Mouse (Mus musculus): ENCODE data around the gene Aif1. TPM values are rescaled to one million over a fixed set of nuclear protein-coding genes. Genes with fewer than 3 reads are reported as not detected.

The Aif1 gene
- total RNA-seq, 2 experiments from 2014 or later, result 10.3 to 10.5 TPM

DNA sequence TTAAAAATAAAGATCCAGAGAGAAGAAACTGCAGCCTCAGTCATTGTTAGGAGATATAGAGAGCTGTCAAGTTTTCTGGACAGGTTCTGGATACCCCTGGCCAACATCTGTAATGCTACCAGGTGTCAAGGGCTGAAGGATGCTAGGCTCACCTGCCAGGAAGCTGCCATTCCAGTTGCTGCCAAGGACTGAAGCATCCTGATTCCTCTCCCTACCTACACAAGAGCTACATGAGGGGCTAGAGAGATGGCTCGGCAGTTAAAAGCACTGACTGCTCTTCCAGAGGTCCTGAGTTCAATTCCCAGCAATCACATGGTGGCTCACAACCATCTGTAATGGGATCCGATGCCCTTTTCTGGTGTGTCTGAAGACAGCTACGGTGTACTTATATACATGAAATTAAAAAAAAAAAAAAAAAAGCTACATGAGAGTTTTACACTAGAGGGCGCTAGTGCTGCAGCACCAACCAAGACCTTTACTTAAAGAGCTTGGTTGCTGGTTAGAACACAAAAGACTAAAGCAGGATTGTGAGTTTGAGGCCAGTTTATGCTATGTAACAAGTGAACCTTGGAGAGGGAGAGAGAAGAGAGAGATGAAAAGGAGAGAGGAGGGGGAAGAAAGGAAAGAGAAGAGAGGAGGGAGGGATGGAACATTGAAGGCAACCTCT, 7.2 kb downstream of the Aif1 start:
- peak; percentile 14 to 29 for DNase-seq (ENCODE audit: low spot score in 2 of 2)

DNA sequence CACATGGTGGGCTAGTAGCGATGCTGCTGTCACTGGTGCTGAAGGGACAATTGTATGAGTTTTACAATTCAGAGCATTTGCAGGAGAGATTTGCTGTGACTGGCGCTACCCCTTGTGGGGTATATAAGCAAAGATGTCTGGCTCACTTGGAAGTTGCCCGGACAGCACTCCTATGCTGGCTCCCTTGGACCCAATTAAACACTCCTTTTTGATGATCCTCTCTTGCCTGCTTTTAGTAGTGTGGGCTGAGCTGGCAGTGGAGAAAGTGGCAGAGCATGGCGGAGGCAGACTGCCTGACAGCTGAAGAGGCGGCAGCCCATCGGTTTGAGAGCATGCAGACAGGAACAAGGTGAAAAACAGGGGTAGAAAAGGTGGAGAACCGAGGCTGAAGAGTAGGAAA, 8.1 kb downstream of the Aif1 start:
- peak in 1 of 2 experiments; percentile 16 for DNase-seq (ENCODE audit: low spot score in 2 of 2)

DNA sequence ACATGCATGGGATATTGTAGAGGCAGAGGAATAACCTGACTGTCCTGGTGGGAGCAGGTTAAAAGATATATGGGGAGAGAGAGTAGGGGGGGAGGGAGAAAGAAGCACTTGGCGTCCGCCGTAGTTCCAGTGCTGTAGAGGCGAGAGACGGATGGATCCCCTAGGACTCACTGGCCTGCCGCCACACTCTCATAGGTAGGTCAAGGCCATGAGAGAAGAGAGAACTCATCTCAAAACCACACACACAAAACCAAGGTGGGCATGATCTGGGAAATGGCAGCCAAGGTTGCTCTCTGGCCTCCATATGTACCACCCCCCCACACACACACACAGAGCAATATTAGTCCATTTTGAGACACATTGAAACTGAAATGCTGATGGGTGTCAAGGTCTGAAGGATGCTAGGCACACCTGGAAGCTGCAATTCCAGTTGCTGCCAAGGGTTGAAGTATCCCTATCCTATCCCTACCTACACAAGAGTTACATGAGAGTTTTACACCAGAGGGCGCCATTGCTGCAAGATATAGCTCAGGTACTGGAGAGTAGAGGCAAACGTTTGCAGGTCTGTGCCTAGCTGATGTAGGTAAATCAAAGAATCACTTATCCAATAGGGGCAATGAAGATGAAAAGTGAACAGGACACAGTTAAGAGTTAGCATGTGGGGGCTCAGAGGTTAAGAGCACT, 9.4 kb downstream of the Aif1 start:
- peak; percentile 60 to 69 for DNase-seq (ENCODE audit: low spot score in 2 of 2)

DNA sequence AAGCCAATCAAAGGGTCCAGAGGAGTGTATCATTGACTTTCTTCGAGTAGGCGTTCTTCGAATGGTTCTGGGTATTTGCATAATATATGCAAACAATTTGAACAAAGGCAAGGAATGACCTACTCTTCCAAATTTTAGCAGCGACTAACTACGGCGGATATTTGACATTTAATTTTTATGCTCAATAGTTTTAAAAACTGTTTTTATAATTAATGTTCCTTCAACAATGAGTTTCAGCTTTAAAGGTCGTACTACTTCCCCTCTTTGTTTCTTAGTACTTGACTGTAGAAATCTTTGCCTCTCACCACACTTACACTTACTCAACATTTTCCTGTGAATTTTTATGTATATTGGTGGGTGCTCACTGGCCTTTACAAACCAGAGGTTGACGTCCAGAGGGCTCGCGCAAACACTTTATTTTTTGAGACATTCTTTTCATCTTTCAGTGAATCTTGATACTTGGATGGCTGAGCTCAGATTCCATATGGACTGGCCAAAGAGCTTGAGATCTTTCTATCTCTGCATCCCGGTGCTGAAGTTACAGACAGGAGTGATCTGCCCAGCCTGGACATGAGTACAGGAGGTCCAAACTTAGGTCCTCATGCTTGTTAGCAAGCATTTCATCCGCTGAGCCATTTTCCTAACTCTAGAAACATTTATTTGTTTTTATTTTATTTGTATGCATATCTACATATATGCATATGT, 10.3 kb downstream of the Aif1 start:
- peak in 1 of 2 experiments; percentile 14 for DNase-seq (ENCODE audit: low spot score in 2 of 2)

DNA sequence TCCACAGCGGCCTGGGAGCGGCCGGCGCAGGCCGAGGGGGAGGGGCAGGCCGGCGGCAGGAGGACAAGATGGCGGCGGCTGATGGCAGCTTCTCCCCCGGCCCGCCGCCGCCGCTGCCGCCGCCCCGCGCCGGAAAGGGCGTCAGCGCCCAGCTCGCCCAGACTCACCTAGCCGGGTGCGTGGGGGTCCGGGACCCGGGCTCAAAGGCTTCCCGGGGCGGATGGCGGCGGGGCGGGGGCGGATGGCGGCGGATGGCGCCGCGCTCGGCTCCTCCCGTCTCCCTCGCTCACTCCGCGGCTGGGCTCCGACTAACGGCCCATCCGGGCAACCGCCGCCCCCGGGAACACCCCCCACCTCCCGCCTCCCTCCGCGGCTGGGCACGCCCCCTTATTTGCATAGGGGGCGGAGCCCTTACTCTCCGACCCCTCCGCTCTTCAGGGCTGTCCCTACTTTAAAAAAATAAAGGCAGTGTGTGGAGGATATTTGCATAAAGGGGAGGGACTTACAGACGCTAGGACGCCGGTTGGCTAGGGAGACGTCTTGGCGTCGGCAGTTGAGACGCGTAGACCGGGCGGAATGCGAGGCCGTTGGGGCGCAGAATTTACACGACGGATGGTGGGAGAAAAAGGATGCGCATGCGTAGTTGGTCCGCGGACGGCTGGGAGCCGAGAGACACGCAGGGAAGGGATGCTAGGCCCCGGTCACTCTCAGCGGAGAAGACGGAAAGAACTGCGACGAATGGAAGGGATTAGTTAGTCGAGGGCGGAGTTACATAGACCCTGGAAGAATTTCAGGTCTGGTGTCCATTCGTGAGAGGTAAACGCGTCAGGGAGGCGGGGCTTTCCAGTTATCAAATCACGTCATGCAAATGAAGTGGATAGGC, 11.1 kb downstream of the Aif1 start, which contains the start of gene Prrc2a:
Prrc2a (minus strand) TSS at position 330 of the 883 bp plus-strand sequence.
- peak; percentile 99 for DNase-seq (ENCODE audit: low spot score in 2 of 2)

- no peak for DNase-seq (ENCODE audit: low spot score in 2 of 2)
Measured at GRCm38 (mm10) chr17:35164218-35164567, 11.7 kb downstream of the Aif1 start.

DNA sequence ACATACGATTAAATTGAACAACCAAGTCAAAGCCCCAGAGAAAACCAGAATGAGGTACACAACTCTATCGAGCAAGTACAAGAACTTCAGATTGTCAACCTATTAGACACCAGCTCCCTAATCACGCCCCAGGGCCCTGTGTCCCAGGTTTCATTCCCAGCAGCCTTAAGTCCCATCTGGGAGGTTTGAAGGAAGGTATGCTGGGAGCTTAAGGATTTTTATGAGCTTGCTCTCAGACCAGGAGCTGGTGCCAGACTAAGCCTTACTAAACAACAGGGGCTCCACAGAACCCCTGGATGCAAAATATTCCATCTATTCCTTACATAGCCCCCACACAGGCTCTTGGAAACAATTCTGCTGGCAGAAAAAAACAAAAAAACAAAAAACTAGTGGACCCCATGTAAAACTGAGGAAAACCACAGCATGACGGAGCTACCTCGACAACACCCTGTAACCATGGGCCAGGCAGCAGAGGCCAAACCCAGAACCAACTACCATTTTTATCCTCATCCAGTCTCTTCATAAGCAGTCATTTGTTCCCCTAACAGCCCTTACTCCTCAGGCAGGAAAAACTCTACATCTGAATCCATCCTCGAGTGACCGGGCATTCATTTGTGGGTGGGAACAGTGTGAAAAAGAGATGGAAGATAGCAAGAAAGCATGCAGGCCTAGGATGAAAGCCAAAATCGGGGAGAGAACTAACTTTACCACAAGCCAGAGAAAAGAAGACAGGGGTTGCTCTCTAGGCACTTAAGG, 12.4 kb downstream of the Aif1 start:
- no peak for DNase-seq (ENCODE audit: low spot score in 2 of 2)

- DNase-seq (ENCODE audit: low spot score in 2 of 2), result no peak
Measured at GRCm38 (mm10) chr17:35162730-35163129, 13.1 kb downstream of the Aif1 start.

DNA sequence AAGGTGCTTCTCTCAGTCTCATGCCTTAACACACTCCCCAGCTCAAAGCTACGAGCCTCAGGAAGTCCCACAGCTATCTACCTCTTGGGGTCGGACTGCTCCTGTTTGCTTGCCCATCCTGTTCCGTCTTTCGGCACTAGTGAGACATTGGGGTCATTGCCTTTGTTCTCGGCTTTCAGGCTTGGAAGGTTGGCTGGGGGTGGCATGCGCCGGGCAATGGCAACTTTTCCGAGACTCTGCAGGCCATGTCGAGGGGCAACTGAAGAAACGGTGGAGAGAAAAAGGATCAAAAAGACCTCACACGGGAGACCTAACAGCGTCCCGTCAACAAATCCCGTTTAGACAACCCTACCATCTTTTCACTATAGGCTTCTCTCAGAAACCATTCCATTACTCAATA, 13.7 kb downstream of the Aif1 start:
- DNase-seq (ENCODE audit: low spot score in 2 of 2), result no peak

- DNase-seq (ENCODE audit: low spot score in 2 of 2), result no peak
Measured at GRCm38 (mm10) chr17:35161421-35161820, 14.4 kb downstream of the Aif1 start.

DNA sequence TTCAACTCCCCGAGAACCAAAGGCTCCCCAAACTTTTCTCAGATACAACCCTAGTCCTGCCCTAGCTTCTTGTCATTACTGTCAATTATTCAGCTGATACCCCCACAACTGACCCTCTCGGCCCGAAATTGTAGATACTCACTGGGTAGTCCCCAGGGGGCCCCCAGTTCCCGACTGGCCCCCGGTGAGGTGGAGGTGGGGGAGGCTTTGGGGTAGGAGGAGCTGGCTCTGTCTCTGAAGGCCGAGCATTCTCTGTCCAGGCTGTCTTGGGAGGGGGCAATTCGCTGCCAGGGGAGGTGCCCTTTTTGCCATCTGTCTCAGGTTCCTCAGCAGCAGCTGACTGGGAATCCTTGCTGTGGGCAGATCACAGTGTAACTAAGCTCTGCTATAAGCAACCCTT, 16.2 kb downstream of the Aif1 start:
- DNase-seq (ENCODE audit: low spot score in 2 of 2), result no peak

DNA sequence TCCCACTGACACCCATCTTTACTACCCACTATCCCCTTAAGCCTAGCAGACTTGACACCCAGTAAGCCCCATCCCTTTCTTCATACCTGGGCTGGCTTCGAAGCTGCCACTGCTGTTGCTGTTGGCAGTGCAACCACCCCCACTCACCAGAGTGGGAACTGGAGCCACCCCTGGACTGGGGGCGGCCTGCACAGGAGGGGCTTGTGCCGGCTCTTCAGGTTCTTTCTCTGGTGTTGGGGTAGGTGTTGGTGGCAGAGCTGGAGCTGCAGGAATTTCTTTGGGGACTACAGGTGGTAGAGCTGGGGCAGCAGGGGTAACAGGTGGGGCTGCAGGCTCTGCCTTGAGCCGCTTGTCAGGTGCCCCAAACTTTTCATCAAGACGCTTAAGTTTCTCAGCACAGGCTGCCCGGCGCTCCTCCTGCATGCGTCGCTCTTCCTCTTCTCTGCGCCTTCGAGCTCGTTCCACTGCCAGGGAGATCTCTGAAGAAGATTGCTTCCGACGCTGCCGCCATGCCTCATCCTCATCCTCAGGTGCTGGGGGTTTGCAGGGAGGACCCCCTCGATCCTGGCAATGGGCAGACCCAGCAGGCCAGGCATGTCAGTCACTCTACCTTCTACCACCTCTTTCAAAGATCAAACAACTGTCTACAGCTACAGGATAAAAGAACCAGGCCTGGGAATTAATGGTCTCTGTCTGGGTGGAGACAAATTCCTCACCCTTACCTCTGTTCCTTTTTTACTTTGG, 16.8 kb downstream of the Aif1 start:
- DNase-seq (ENCODE audit: low spot score in 2 of 2), result no peak

GRCm38 (mm10) chr17:35157661-35158175, 18.1 kb downstream of the Aif1 start:
- no peak for DNase-seq (ENCODE audit: low spot score in 2 of 2)

DNA sequence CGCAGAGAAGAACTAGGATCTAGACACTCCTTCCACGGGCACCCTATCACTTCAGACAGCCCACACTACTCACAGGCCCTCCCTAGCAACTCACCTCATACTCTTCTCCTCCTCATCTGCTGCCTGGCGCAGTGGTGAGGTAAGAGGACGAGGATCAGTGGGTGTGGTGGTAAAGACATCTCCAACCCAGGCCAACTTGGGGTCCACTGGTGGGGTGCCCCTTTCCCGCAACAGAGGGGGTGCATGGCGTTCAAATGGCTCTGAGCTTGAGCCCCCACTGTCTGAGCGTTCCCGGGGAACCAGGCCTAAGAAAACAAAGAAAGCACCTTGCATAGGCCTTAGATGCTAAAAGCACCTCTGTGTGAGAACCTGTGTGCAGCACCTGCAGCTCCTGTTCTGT, 18.6 kb downstream of the Aif1 start:
- no peak for DNase-seq (ENCODE audit: low spot score in 2 of 2)

DNA sequence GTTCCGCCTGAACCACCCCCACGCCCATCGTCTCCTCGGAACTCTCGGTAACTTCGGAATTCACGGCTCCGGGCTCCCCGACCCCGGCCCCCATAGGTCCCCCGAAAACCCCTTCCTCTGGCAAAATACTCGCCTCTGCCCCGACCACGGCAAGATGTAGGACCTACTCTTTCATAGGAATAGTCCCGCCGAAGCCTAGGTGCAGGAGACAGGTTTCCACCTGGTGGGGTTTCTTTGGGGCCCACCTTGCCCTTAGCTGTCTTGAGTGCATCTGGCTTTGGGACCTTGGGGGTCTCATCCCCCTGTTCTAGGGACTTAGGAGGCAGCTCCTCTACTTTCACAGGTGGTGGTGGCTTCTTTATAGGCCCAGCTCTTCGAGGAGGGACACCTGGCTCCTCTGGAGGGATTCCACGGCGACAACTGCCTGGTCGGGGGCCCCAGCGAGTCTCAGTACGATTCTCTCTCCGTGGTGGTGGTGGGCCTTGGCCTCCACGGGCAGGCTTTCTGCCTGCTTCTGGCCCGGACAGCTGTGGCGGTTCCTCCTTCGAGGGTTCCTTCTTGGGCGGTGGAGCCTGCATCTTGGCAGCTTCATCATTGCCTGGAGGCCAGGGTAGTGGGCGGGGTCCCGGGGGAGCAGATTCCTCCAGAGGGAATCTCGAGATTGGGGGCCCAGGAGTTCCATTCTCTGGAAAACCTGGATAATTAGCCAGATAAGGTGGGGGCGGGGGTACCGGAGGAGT, 19.2 kb downstream of the Aif1 start:
- no peak for DNase-seq (ENCODE audit: low spot score in 2 of 2)

- DNase-seq (ENCODE audit: low spot score in 2 of 2), result no peak
Measured at GRCm38 (mm10) chr17:35155451-35155850, 20.4 kb downstream of the Aif1 start.

- DNase-seq (ENCODE audit: low spot score in 2 of 2), result no peak
Measured at GRCm38 (mm10) chr17:35154616-35155015, 21.3 kb downstream of the Aif1 start.

GRCm38 (mm10) chr17:35153931-35154330, 21.9 kb downstream of the Aif1 start:
- no peak for DNase-seq (ENCODE audit: low spot score in 2 of 2)

DNA sequence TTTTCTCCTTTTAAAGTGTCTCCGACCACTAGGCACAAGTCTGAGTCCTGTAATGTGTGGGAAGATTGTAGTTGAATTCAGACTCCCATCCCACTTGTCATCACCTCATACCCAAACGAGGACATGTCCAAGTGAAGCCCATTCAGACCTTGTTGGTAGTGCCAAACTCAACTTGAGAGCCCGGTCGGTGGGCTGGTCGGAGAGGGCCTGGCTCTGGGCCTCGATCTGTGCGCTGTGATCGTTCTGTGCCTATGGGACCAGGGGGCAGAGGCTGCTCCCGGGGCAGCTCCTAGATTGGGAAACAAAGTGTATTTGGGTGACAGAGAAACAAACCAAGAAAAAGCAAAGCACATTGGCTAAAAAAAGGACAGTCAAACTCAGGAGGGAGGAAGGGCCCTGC, 22.8 kb downstream of the Aif1 start:
- no peak for DNase-seq (ENCODE audit: low spot score in 2 of 2)
